Mouse (Mus musculus) G1E (cell line): Measurements from ENCODE around the gene Mrpl17.

Experiments used
- CTCF ChIP-seq: IDR thresholded peaks from 2 replicates; pipeline ENCODE4 v1.5.1; 2012; ENCODE audit warnings: low read depth, low read length, inconsistent platforms, mixed read lengths
- GATA1 ChIP-seq: IDR thresholded peaks from 2 replicates; pipeline ENCODE4 v1.6.1; 2012; ENCODE audit warnings: borderline replicate concordance, low read length, inconsistent platforms, mixed read lengths
- GATA2 ChIP-seq: IDR thresholded peaks from 2 replicates; pipeline ENCODE4 v1.6.1; 2012; ENCODE audit warnings: low read depth, low read length, inconsistent platforms, borderline replicate concordance
- POLR2AphosphoS5 ChIP-seq: IDR thresholded peaks from 2 replicates; pipeline ENCODE4 v1.6.1; 2012; ENCODE audit warnings: low read depth, low read length, inconsistent platforms; ENCODE audit not compliant: insufficient replicate concordance
- TAL1 ChIP-seq: conservative IDR thresholded peaks from 2 replicates; pipeline ENCODE4 v1.6.1; 2012; ENCODE audit warnings: low read depth, low read length, inconsistent platforms, mixed read lengths

DNA sequence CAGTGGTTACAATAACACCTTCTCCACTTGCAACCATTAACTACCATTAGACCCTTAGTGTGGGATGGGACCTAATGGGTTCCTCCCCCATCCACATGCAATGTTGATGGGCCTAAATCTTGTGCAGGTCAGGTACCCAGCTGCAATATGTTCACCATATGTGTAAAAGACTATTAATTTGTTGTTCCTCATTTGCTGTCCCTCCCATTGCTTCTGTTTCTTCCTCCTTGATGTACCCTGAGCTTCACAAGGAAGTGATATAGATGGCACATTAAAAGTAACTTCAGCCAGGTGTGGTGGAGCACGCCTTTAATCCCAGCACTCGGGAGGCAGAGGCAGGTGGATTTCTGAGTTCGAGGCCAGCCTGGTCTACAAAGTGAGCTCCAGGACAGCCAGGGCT is 13.9 kb downstream of the Mrpl17 start:
- no peak for TF ChIP-seq GATA1
- TF ChIP-seq POLR2AphosphoS5 = no peak
- no peak for TF ChIP-seq CTCF
- no peak for TF ChIP-seq GATA2
- no peak for TF ChIP-seq TAL1
